Mouse (Mus musculus): ENCODE data around the gene Mcm2.

DNA sequence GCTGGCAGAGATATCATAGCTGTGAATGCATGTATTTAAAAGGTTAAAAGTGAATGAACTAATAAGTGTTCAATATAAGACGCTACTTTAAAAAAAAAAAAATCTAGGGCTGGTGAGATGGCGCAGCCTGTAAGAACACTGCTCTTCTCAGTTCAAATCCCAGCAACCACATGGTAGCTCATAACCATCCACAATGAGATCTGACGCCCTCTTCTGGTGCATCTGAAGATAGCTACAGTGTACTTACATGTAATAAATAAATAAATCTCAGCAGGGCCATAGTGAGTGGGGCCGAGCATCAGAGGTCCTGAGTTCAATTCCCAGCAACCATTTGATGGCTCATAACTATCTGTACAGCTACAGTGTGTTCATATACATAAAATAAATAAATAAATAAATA lies 19.1 kb downstream of the Mcm2 start:
- TF ChIP-seq CTCF (IDR thresholded peaks at IDR 0.05; ENCODE audit: borderline replicate concordance, insufficient read depth, low read length) (no peak), POLR2A (IDR thresholded peaks at IDR 0.05; ENCODE audit: low read depth, low read length) (no peak)
